In genomic region chr3:115631573-115632416, GRCm38 (mm10) we compare ENCODE assay signal across 13 mouse cellular contexts.
DNase-seq lines count a peak whose midpoint lies in the region; ATAC-seq and TF ChIP-seq lines count a peak whose summit lies in the region.
"Had no signal": no experiment of that assay in that cellular context is flagged by ENCODE, and none has a peak within 500 bp of the region (broad histone marks: within the 10 kb centered on the region; RNA-seq: fewer than 3 reads in every experiment).

No protein-coding gene starts in this region.

- H3K9me3 ChIP-seq in embryonic facial prominence, embryonic 11.5 days (replicated peaks; ENCODE audit: control insufficient read depth, low read length), result no peaks in the 10 kb centered on the region
- no peaks in the 10 kb centered on the region for H3K9me3 ChIP-seq in hindbrain, embryonic 15.5 days
- H3K9me3 ChIP-seq in midbrain, embryonic 16.5 days (replicated peaks; ENCODE audit: control insufficient read depth, low read length, poor library complexity, severe bottlenecking), result no peaks in the 10 kb centered on the region
- H3K9me3 ChIP-seq in stomach, postnatal 0 days (ENCODE audit: control insufficient read depth, low read length), result no peaks in the 10 kb centered on the region
- H3K9me3 ChIP-seq in lung, postnatal 0 days (ENCODE audit: low read length), result no peaks in the 10 kb centered on the region
- H3K9me3 ChIP-seq: liver, embryonic 12.5 days; megakaryocyte, embryonic 14.5 days had no signal

- TF ChIP-seq CTCF in left cerebral cortex, adult 2 months (IDR thresholded peaks at IDR 0.05), result no peak
- TF ChIP-seq CTCF in stomach, postnatal 0 days (IDR thresholded peaks at IDR 0.05; ENCODE audit: low read depth), result no peak
- no peak for TF ChIP-seq CTCF in lung, postnatal 0 days (IDR thresholded peaks at IDR 0.05)

- intact Hi-C loops in left cerebral cortex, adult 2 months (cut with DNase I), result no loop called here

- H3K4me1 ChIP-seq in embryonic facial prominence, embryonic 11.5 days (ENCODE audit: control insufficient read depth, insufficient read depth, low read length), result no peaks in the 10 kb centered on the region
- H3K4me1 ChIP-seq in hindbrain, embryonic 15.5 days (replicated peaks), result peaks cover 12% of the 10 kb centered on the region
- peaks cover 7% of the 10 kb centered on the region; the same call in 1 of the 2 replicates for H3K4me1 ChIP-seq in midbrain, embryonic 16.5 days (ENCODE audit: control insufficient read depth, insufficient read depth, low read length)
- no peaks in the 10 kb centered on the region for H3K4me1 ChIP-seq in stomach, postnatal 0 days (replicated peaks; ENCODE audit: control insufficient read depth, insufficient read depth)
- H3K4me1 ChIP-seq in lung, postnatal 0 days (ENCODE audit: insufficient read depth, low read depth, low read length), result no peaks in the 10 kb centered on the region

- H3K4me3 ChIP-seq in left cerebral cortex, adult 2 months, result no peak overlapping the region
- no peak overlapping the region for H3K4me3 ChIP-seq in embryonic facial prominence, embryonic 11.5 days (ENCODE audit: low read depth, low read length)
- no peak overlapping the region for H3K4me3 ChIP-seq in hindbrain, embryonic 15.5 days
- H3K4me3 ChIP-seq in midbrain, embryonic 16.5 days (ENCODE audit: low read depth, low read length), result no peak overlapping the region
- no peak overlapping the region for H3K4me3 ChIP-seq in stomach, postnatal 0 days (ENCODE audit: low read depth, low read length)
- no peak overlapping the region for H3K4me3 ChIP-seq in lung, postnatal 0 days (ENCODE audit: low read depth, low read length)
- H3K4me3 ChIP-seq: liver, embryonic 12.5 days; megakaryocyte, embryonic 14.5 days had no signal

- ATAC-seq in embryonic facial prominence, embryonic 11.5 days (replicated peaks; ENCODE audit: insufficient number of reproducible peaks, low FRiP score, low TSS enrichment, low read depth), result 0 out of 2 replicates have a peak, but pooled peaks have one; percentile 54
- peak; percentile 88 for ATAC-seq in hindbrain, embryonic 15.5 days (ENCODE audit: low FRiP score, low read depth)
- ATAC-seq in midbrain, embryonic 16.5 days, result peak; percentile 83
- ATAC-seq in stomach, postnatal 0 days (ENCODE audit: low FRiP score, low TSS enrichment), result no peak
- ATAC-seq in lung, postnatal 0 days, result no peak
- ATAC-seq: liver, embryonic 12.5 days had no signal

- TF ChIP-seq EP300 in stomach, postnatal 0 days (optimal IDR thresholded peaks at IDR 0.05), result no peak
- no peak for TF ChIP-seq EP300 in lung, postnatal 0 days (IDR thresholded peaks at IDR 0.05)

- no peak overlapping the region for H3K9ac ChIP-seq in embryonic facial prominence, embryonic 11.5 days (replicated peaks; ENCODE audit: low read length)
- no peak overlapping the region for H3K9ac ChIP-seq in hindbrain, embryonic 15.5 days
- H3K9ac ChIP-seq in midbrain, embryonic 16.5 days (ENCODE audit: low read depth, low read length), result peak overlapping the region; percentile 22; the same call in 1 of the 2 replicates
- H3K9ac ChIP-seq in stomach, postnatal 0 days (ENCODE audit: low read length), result no peak overlapping the region
- H3K9ac ChIP-seq in lung, postnatal 0 days (replicated peaks; ENCODE audit: low read depth), result no peak overlapping the region
- H3K9ac ChIP-seq: liver, embryonic 12.5 days had no signal

- peak overlapping the region; percentile 54; the same call in 1 of the 2 replicates for H3K27ac ChIP-seq in left cerebral cortex, adult 2 months
- H3K27ac ChIP-seq in embryonic facial prominence, embryonic 11.5 days (replicated peaks; ENCODE audit: low read depth, low read length), result no peak overlapping the region
- H3K27ac ChIP-seq in hindbrain, embryonic 15.5 days (replicated peaks), result peak overlapping the region; percentile 47
- peak overlapping the region; percentile 71 for H3K27ac ChIP-seq in midbrain, embryonic 16.5 days (ENCODE audit: low read length)
- H3K27ac ChIP-seq in stomach, postnatal 0 days (replicated peaks), result no peak overlapping the region
- no peak overlapping the region for H3K27ac ChIP-seq in lung, postnatal 0 days (ENCODE audit: low read length)
- H3K27ac ChIP-seq: liver, embryonic 12.5 days had no signal

- no peaks in the 10 kb centered on the region for H3K27me3 ChIP-seq in embryonic facial prominence, embryonic 11.5 days (ENCODE audit: control insufficient read depth, insufficient read depth, low read length)
- H3K27me3 ChIP-seq in hindbrain, embryonic 15.5 days, result no peaks in the 10 kb centered on the region
- H3K27me3 ChIP-seq in midbrain, embryonic 16.5 days (ENCODE audit: control insufficient read depth, insufficient read depth, low read depth, low read length), result no peaks in the 10 kb centered on the region
- H3K27me3 ChIP-seq in stomach, postnatal 0 days (ENCODE audit: control insufficient read depth, insufficient read depth, low read length), result no peaks in the 10 kb centered on the region
- H3K27me3 ChIP-seq in lung, postnatal 0 days (replicated peaks; ENCODE audit: insufficient read depth, low read length), result no peaks in the 10 kb centered on the region
- H3K27me3 ChIP-seq: CH12.LX; liver, embryonic 12.5 days; megakaryocyte, embryonic 14.5 days had no signal

- no peaks in the 10 kb centered on the region for H3K36me3 ChIP-seq in embryonic facial prominence, embryonic 11.5 days (replicated peaks; ENCODE audit: control insufficient read depth, insufficient read depth, low read depth, low read length)
- H3K36me3 ChIP-seq in hindbrain, embryonic 15.5 days, result no peaks in the 10 kb centered on the region
- H3K36me3 ChIP-seq in midbrain, embryonic 16.5 days (ENCODE audit: control insufficient read depth, insufficient read depth, low read length), result no peaks in the 10 kb centered on the region
- H3K36me3 ChIP-seq in stomach, postnatal 0 days (ENCODE audit: control insufficient read depth, insufficient read depth, low read length), result no peaks in the 10 kb centered on the region
- no peaks in the 10 kb centered on the region for H3K36me3 ChIP-seq in lung, postnatal 0 days (ENCODE audit: insufficient read depth, low read length)
- H3K36me3 ChIP-seq: liver, embryonic 12.5 days had no signal

- WGBS in embryonic facial prominence, embryonic 11.5 days, result 79% methylated on average over 17 of the region's 17 CpGs
- 31% methylated on average over 17 of the region's 17 CpGs for WGBS in hindbrain, embryonic 15.5 days
- 39% methylated on average over 17 of the region's 17 CpGs for WGBS in midbrain, embryonic 16.5 days
- 82% methylated on average over 17 of the region's 17 CpGs for WGBS in stomach, postnatal 0 days
- 88% methylated on average over 17 of the region's 17 CpGs for WGBS in lung, postnatal 0 days

- H3K4me2 ChIP-seq in embryonic facial prominence, embryonic 11.5 days (ENCODE audit: low read depth, low read length), result no peak overlapping the region
- H3K4me2 ChIP-seq in hindbrain, embryonic 15.5 days, result peak overlapping the region; percentile 38
- 0 out of 2 replicates have a peak overlapping the region, but pooled peaks have one; percentile 10 for H3K4me2 ChIP-seq in midbrain, embryonic 16.5 days (ENCODE audit: low read length)
- H3K4me2 ChIP-seq in stomach, postnatal 0 days (replicated peaks; ENCODE audit: low read depth), result no peak overlapping the region
- no peak overlapping the region for H3K4me2 ChIP-seq in lung, postnatal 0 days (replicated peaks; ENCODE audit: low read depth, low read length)
- H3K4me2 ChIP-seq: liver, embryonic 12.5 days had no signal

- DNase-seq in left cerebral cortex, adult 2 months (ENCODE audit: extremely low spot score in 1 of 2, low spot score in 2 of 2), result no peak
- DNase-seq in left cerebral cortex, adult 11 months (ENCODE audit: low spot score), result no peak
- no peak for DNase-seq in embryonic facial prominence, embryonic 11.5 days (ENCODE audit: low spot score)
- DNase-seq in stomach, postnatal 0 days (ENCODE audit: low spot score), result no peak
- no peak for DNase-seq in lung, postnatal 0 days (ENCODE audit: low spot score)
- DNase-seq in c-Kit-positive CD71-positive TER-119-positive erythroid progenitor cells, embryonic 14.5 days (ENCODE audit: low spot score), result no peak
- DNase-seq: kidney, postnatal 25 days; thymus, postnatal 4 days had no signal

Comparison
In these comparisons a context has a peak if more than half of its experiments do, and no peak if none do; other contexts are left out.
1. H3K27ac ChIP-seq: peak in left cerebral cortex, adult 2 months (single experiment), hindbrain, embryonic 15.5 days (single experiment) and midbrain, embryonic 16.5 days (single experiment); none in embryonic facial prominence, embryonic 11.5 days (single experiment), stomach, postnatal 0 days (single experiment) and lung, postnatal 0 days (single experiment).
2. ATAC-seq: peak in embryonic facial prominence, embryonic 11.5 days (single experiment), hindbrain, embryonic 15.5 days (single experiment) and midbrain, embryonic 16.5 days (single experiment); none in stomach, postnatal 0 days (single experiment) and lung, postnatal 0 days (single experiment).
3. H3K4me2 ChIP-seq: peak in hindbrain, embryonic 15.5 days (single experiment) and midbrain, embryonic 16.5 days (single experiment); none in embryonic facial prominence, embryonic 11.5 days (single experiment), stomach, postnatal 0 days (single experiment) and lung, postnatal 0 days (single experiment).